Comparison of ENCODE assay signal across 9 mouse cellular contexts in the genomic region with DNA sequence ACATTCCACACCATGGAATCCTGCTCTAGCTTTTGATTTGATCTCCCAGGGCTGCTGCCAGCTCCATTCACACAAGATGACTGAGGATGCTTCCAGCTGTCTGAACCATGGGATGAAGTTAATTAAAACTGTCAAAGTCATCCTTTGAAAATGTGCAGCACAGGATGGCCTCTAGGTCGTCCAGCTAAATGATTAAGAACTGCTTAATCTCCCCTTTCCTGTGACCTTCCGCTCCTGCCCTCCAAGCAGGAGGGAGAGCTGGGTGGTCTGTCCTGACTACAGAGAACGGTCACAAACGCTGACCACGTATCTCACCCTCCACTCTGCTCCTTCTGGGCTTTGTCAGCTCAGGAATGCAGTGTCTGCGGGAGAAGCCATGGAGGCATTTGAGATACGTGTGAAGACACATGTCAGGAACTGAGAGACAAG. TPM values are rescaled to one million over a fixed set of nuclear protein-coding genes. Genes with fewer than 3 reads are reported as not detected.
DNase-seq lines count a peak whose midpoint lies in the region; ATAC-seq and TF ChIP-seq lines count a peak whose summit lies in the region.
"Had no signal": no experiment of that assay in that cellular context is flagged by ENCODE, and none has a peak within 500 bp of the region (broad histone marks: within the 10 kb centered on the region; RNA-seq: fewer than 3 reads in every experiment).

No protein-coding gene starts in this region.

- H3K4me2 ChIP-seq in kidney, embryonic 16.5 days (replicated peaks; ENCODE audit: low read depth, low read length), result no peak overlapping the region
- H3K4me2 ChIP-seq in kidney, embryonic 14.5 days (replicated peaks; ENCODE audit: low read depth, low read length), result no peak overlapping the region
- no peak overlapping the region for H3K4me2 ChIP-seq in intestine, embryonic 16.5 days (ENCODE audit: low read depth, low read length)

- H3K4me1 ChIP-seq in kidney, embryonic 16.5 days (ENCODE audit: insufficient read depth, low read length), result peaks cover 26% of the 10 kb centered on the region
- peaks cover 13% of the 10 kb centered on the region; the same call in 1 of the 2 replicates for H3K4me1 ChIP-seq in kidney, embryonic 14.5 days (ENCODE audit: control insufficient read depth, insufficient read depth, low read length)
- H3K4me1 ChIP-seq in intestine, embryonic 16.5 days (ENCODE audit: control insufficient read depth, insufficient read depth, low read length), result peaks cover 19% of the 10 kb centered on the region

- TF ChIP-seq CTCF in Patski (IDR thresholded peaks at IDR 0.05), result no peak

- H3K27ac ChIP-seq in kidney, embryonic 16.5 days (ENCODE audit: low read length), result no peak overlapping the region
- no peak overlapping the region for H3K27ac ChIP-seq in kidney, embryonic 14.5 days (ENCODE audit: low read depth, low read length)
- H3K27ac ChIP-seq in intestine, embryonic 16.5 days (ENCODE audit: low read length), result no peak overlapping the region

- H3K36me3 ChIP-seq in kidney, embryonic 16.5 days (ENCODE audit: insufficient read depth, low read length), result no peaks in the 10 kb centered on the region
- no peaks in the 10 kb centered on the region for H3K36me3 ChIP-seq in kidney, embryonic 14.5 days (ENCODE audit: control insufficient read depth, insufficient read depth, low read length)
- no peaks in the 10 kb centered on the region for H3K36me3 ChIP-seq in intestine, embryonic 16.5 days (ENCODE audit: control insufficient read depth, insufficient read depth, low read length)

- peak; percentile 87 for DNase-seq in Muller cell, postnatal 12 days (ENCODE audit: inconsistent ontology term)
- DNase-seq in Patski (ENCODE audit: low read depth, low spot score), result peak; percentile 22
- DNase-seq in thymus, postnatal 4 days, result no peak
- DNase-seq in frontal cortex, postnatal 14 days (ENCODE audit: low spot score in 2 of 2), result no peak
- DNase-seq: thymus, postnatal 25 days had no signal

- WGBS in kidney, embryonic 16.5 days, result 18% methylated on average over 7 of the region's 7 CpGs
- WGBS in kidney, embryonic 14.5 days, result 12% methylated on average over 7 of the region's 7 CpGs
- WGBS in intestine, embryonic 16.5 days, result 20% methylated on average over 7 of the region's 7 CpGs

- CTCF ChIA-PET in Patski (lab: Charles Lee), result no interaction called here

- peak; percentile 76 for ATAC-seq in kidney, embryonic 16.5 days (ENCODE audit: low FRiP score, low TSS enrichment)
- no peak; the same call in 1 of the 2 replicates for ATAC-seq in kidney, embryonic 14.5 days (ENCODE audit: low FRiP score, low TSS enrichment)
- ATAC-seq in Patski, result no peak
- ATAC-seq in intestine, embryonic 16.5 days, result peak; percentile 53; the same call in 1 of the 2 replicates
- ATAC-seq: forebrain, embryonic 16.5 days had no signal

- no peak overlapping the region for H3K4me3 ChIP-seq in kidney, embryonic 16.5 days (ENCODE audit: low read length)
- no peak overlapping the region for H3K4me3 ChIP-seq in kidney, embryonic 14.5 days (ENCODE audit: low read length)
- H3K4me3 ChIP-seq in intestine, embryonic 16.5 days (ENCODE audit: low read length), result no peak overlapping the region

- POLR2A ChIA-PET in Patski (lab: Charles Lee), result no interaction called here

- H3K9ac ChIP-seq in kidney, embryonic 16.5 days (replicated peaks; ENCODE audit: low read length), result no peak overlapping the region
- H3K9ac ChIP-seq in kidney, embryonic 14.5 days (ENCODE audit: low read depth, low read length), result no peak overlapping the region
- H3K9ac ChIP-seq in intestine, embryonic 16.5 days (ENCODE audit: low read depth, low read length), result no peak overlapping the region

- H3K27me3 ChIP-seq in kidney, embryonic 16.5 days (ENCODE audit: insufficient read depth, low read length), result no peaks in the 10 kb centered on the region
- no peaks in the 10 kb centered on the region for H3K27me3 ChIP-seq in kidney, embryonic 14.5 days (ENCODE audit: control insufficient read depth, insufficient read depth, low read length)
- no peaks in the 10 kb centered on the region for H3K27me3 ChIP-seq in Patski
- H3K27me3 ChIP-seq in intestine, embryonic 16.5 days (replicated peaks; ENCODE audit: control insufficient read depth, insufficient read depth, low read length), result no peaks in the 10 kb centered on the region

- in situ Hi-C loops in Patski (cut with MboI; ENCODE audit: low pct_unique_long_range_greater_than_20kb), result no loop called here

- H3K9me3 ChIP-seq in kidney, embryonic 16.5 days (ENCODE audit: low read length), result no peaks in the 10 kb centered on the region
- H3K9me3 ChIP-seq in kidney, embryonic 14.5 days (ENCODE audit: control insufficient read depth, low read length), result no peaks in the 10 kb centered on the region
- no peaks in the 10 kb centered on the region for H3K9me3 ChIP-seq in intestine, embryonic 16.5 days (ENCODE audit: control insufficient read depth, low read length)

RNA-seq across cellular contexts. Expression of a gene that starts 26.6 kb away (rescaled TPM):
- polyA plus RNA-seq in kidney, embryonic 16.5 days (2015; fragmentation: Nextera tagmentation; extraction: Ambion mirVana), result 6.3 and 7.0 TPM in 2 replicates
- 4.5 and 9.5 TPM in 2 replicates for polyA plus RNA-seq in kidney, embryonic 14.5 days (2014; fragmentation: Nextera tagmentation; extraction: Ambion mirVana)
- 32.9 TPM for polyA plus RNA-seq in Patski (2021)
- polyA plus RNA-seq in intestine, embryonic 16.5 days (2015; fragmentation: Nextera tagmentation; extraction: Ambion mirVana), result 1.0 and 1.8 TPM in 2 replicates

Comparison
In these comparisons a context has a peak if more than half of its experiments do, and no peak if none do; other contexts are left out.
1. ATAC-seq: peak in kidney, embryonic 16.5 days (single experiment) and intestine, embryonic 16.5 days (single experiment); none in kidney, embryonic 14.5 days (single experiment) and Patski (single experiment).
2. DNase-seq: peak in Muller cell, postnatal 12 days (single experiment) and Patski (single experiment); none in thymus, postnatal 4 days (single experiment) and frontal cortex, postnatal 14 days (0 of 2).